Mouse (Mus musculus): ENCODE measurements around the gene Myzap.
"Not testable (repeated sequence)": the region's sequence is repeated elsewhere in the genome, so short reads cannot be mapped to it uniquely, and the experiment has no call there.

DNA sequence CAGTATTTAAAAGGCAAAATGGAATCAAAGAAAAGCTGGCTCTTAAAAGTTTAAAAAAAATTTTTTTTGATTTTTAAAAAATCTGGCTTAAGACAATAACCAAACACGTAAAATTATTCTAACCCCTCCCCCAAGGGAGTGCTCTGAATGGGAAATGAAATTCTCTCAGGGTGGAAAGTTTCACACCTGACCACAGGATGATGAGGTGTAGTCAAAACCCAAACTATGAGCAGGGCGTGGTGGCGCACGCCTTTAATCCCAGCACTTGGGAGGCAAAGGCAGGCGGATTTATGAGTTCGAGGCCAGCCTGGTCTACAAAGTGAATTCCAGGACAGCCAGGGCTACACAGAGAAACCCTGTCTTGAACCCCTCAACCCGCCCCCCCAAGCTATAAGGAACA is 108.3 kb downstream of the Myzap start:
- not testable (repeated sequence) for TF ChIP-seq CTCF (IDR thresholded peaks at IDR 0.05; ENCODE audit: control insufficient read depth, insufficient read depth, insufficient read length); MYOG (IDR thresholded peaks at IDR 0.05; ENCODE audit: control insufficient read depth, extremely low read depth, insufficient read length); CEBPB (IDR thresholded peaks at IDR 0.05; ENCODE audit: low read depth); USF1 (IDR thresholded peaks at IDR 0.05; ENCODE audit: low read depth)

Measured in C2C12 (cell line).